Mouse (Mus musculus) liver, postnatal 0 days (tissue): ENCODE measurements around the gene Supt3.

Experiments
- CTCF ChIP-seq: sonication (generic); IDR thresholded peaks from 2 replicates; pipeline ENCODE4 v1.5.1; 2016; ENCODE audit warnings: antibody characterized with exemption, low read depth
- EP300 ChIP-seq: IDR thresholded peaks from 2 replicates; pipeline ENCODE4 v1.6.1; 2016; ENCODE audit warnings: antibody characterized with exemption, low read depth, mild to moderate bottlenecking

DNA sequence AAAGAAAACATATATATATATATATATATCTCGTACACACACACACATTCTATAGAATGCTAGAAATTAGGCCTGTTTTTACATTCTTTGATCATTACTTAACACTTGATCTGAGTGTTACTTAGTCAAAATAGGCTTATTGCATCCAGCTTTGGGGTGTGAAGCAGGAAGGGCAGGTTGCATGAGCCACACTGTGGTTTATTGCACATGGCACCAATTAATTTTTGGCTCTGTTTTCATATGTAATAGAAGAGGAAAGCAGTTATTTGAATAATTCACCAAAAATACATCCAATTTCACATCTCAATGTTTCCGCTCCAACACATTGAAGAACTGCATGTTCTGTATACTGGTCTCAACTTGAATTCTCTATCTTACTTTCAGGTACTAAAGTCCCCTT is 4.4 kb upstream of the Supt3 start:
- TF ChIP-seq CTCF (no peak), EP300 (no peak)
